Comparison of ENCODE assay signal across 14 mouse cellular contexts in genomic region chr19:24730661-24731060, GRCm38 (mm10). TPM values are rescaled to one million over a fixed set of nuclear protein-coding genes. Genes with fewer than 3 reads are reported as not detected.
DNase-seq lines count a peak whose midpoint lies in the region; ATAC-seq and TF ChIP-seq lines count a peak whose summit lies in the region.
"Had no signal": no experiment of that assay in that cellular context is flagged by ENCODE, and none has a peak within 500 bp of the region (broad histone marks: within the 10 kb centered on the region; RNA-seq: fewer than 3 reads in every experiment).

No protein-coding gene starts in this region.

- no peaks in the 10 kb centered on the region for H3K9me3 ChIP-seq in kidney, embryonic 15.5 days (replicated peaks)
- no peaks in the 10 kb centered on the region for H3K9me3 ChIP-seq in stomach, postnatal 0 days (ENCODE audit: control insufficient read depth, low read length)
- H3K9me3 ChIP-seq: embryonic facial prominence, embryonic 12.5 days; limb, embryonic 12.5 days had no signal

- no peak for TF ChIP-seq POLR2A in kidney, adult 2 months (IDR thresholded peaks at IDR 0.05; ENCODE audit: low read depth, low read length)

- peaks cover 6% of the 10 kb centered on the region; the same call in 1 of the 2 replicates for H3K4me1 ChIP-seq in kidney, adult 2 months (ENCODE audit: control insufficient read depth, insufficient read depth, low read length)
- peaks cover 8% of the 10 kb centered on the region for H3K4me1 ChIP-seq in kidney, embryonic 15.5 days
- H3K4me1 ChIP-seq in stomach, postnatal 0 days (replicated peaks; ENCODE audit: control insufficient read depth, insufficient read depth), result no peaks in the 10 kb centered on the region

- no peaks in the 10 kb centered on the region for H3K27me3 ChIP-seq in kidney, adult 2 months (replicated peaks; ENCODE audit: control insufficient read depth, insufficient read depth, low read length)
- H3K27me3 ChIP-seq in kidney, embryonic 15.5 days, result no peaks in the 10 kb centered on the region
- no peaks in the 10 kb centered on the region for H3K27me3 ChIP-seq in stomach, postnatal 0 days (ENCODE audit: control insufficient read depth, insufficient read depth, low read length)
- H3K27me3 ChIP-seq: embryonic facial prominence, embryonic 12.5 days; limb, embryonic 12.5 days had no signal

- TF ChIP-seq CTCF in kidney, adult 2 months (conservative IDR thresholded peaks at IDR 0.05; ENCODE audit: insufficient read depth, insufficient read length, low read depth, low read length), result no peak
- no peak for TF ChIP-seq CTCF in stomach, postnatal 0 days (IDR thresholded peaks at IDR 0.05; ENCODE audit: low read depth)

- TF ChIP-seq EP300 in stomach, postnatal 0 days (optimal IDR thresholded peaks at IDR 0.05), result no peak

- H3K27ac ChIP-seq in kidney, adult 2 months (ENCODE audit: insufficient read depth, low read depth, low read length), result no peak overlapping the region
- H3K27ac ChIP-seq in kidney, embryonic 15.5 days, result no peak overlapping the region
- H3K27ac ChIP-seq in stomach, postnatal 0 days (replicated peaks), result peak overlapping the region; percentile 56
- H3K27ac ChIP-seq: limb, embryonic 12.5 days had no signal

- 25% methylated on average over 5 of the region's 5 CpGs for WGBS in kidney, adult 2 months
- WGBS in kidney, embryonic 15.5 days, result 41% methylated on average over 5 of the region's 5 CpGs
- 13% methylated on average over 5 of the region's 5 CpGs for WGBS in stomach, postnatal 0 days

- H3K9ac ChIP-seq in kidney, embryonic 15.5 days, result no peak overlapping the region
- H3K9ac ChIP-seq in stomach, postnatal 0 days (ENCODE audit: low read length), result no peak overlapping the region
- H3K9ac ChIP-seq: embryonic facial prominence, embryonic 12.5 days; limb, embryonic 12.5 days had no signal

- no peaks in the 10 kb centered on the region for H3K36me3 ChIP-seq in kidney, adult 2 months (ENCODE audit: control insufficient read depth, insufficient read depth, low read length)
- H3K36me3 ChIP-seq in kidney, embryonic 15.5 days, result no peaks in the 10 kb centered on the region
- H3K36me3 ChIP-seq in stomach, postnatal 0 days (ENCODE audit: control insufficient read depth, insufficient read depth, low read length), result no peaks in the 10 kb centered on the region
- H3K36me3 ChIP-seq: embryonic facial prominence, embryonic 12.5 days; limb, embryonic 12.5 days had no signal

- H3K4me2 ChIP-seq in kidney, embryonic 15.5 days, result no peak overlapping the region
- H3K4me2 ChIP-seq in stomach, postnatal 0 days (replicated peaks; ENCODE audit: low read depth), result no peak overlapping the region
- H3K4me2 ChIP-seq: embryonic facial prominence, embryonic 12.5 days; limb, embryonic 12.5 days had no signal

- peak; percentile 8 for DNase-seq in adrenal gland, postnatal 14 days
- DNase-seq in adrenal gland, postnatal 4 days (ENCODE audit: low spot score in 2 of 2), result no peak
- peak; percentile 21 for DNase-seq in kidney, adult 2 months
- DNase-seq in right cerebral cortex, postnatal 10 days (ENCODE audit: low spot score in 2 of 2), result peak; percentile 40 to 51
- no peak for DNase-seq in right cerebral cortex, postnatal 25 days
- no peak for DNase-seq in stomach, postnatal 0 days (ENCODE audit: low spot score)
- DNase-seq in cerebellum, adult 11-12 months, result no peak
- DNase-seq: adrenal gland, adult 8-10 months; cerebellum, adult 2 months; layer of hippocampus, adult 9-11 months had no signal

- H3K4me3 ChIP-seq in kidney, adult 2 months (ENCODE audit: insufficient read depth, low read depth, low read length), result no peak overlapping the region
- no peak overlapping the region for H3K4me3 ChIP-seq in kidney, embryonic 15.5 days (replicated peaks)
- no peak overlapping the region for H3K4me3 ChIP-seq in stomach, postnatal 0 days (ENCODE audit: low read depth, low read length)
- H3K4me3 ChIP-seq: embryonic facial prominence, embryonic 12.5 days; limb, embryonic 12.5 days had no signal

- no peak for ATAC-seq in kidney, embryonic 15.5 days (replicated peaks; ENCODE audit: low FRiP score)
- no peak for ATAC-seq in stomach, postnatal 0 days (ENCODE audit: low FRiP score, low TSS enrichment)

RNA-seq across cellular contexts. Expression of gene Tmem252, which starts 56.9 kb away (rescaled TPM):
- total RNA-seq in adrenal gland, postnatal 14 days (2021), result 0.30 and 0.33 TPM in 2 replicates
- under 1 TPM; 0.25 to 0.50 TPM for total RNA-seq in adrenal gland, postnatal 4 days (2021)
- 16.0 and 17.4 TPM in 2 replicates for polyA plus RNA-seq in kidney, adult 2 months (2012; rRNA removed)
- polyA plus RNA-seq in kidney, embryonic 15.5 days (2015; fragmentation: Nextera tagmentation; extraction: Ambion mirVana), result 5.8 and 5.9 TPM in 2 replicates
- polyA plus RNA-seq in stomach, postnatal 0 days (2015; fragmentation: Nextera tagmentation; extraction: Ambion mirVana), result 5.8 and 6.1 TPM in 2 replicates
- total RNA-seq: MEL had no signal

Comparison
In these comparisons a context has a peak if more than half of its experiments do, and no peak if none do; other contexts are left out.
1. DNase-seq: peak in adrenal gland, postnatal 14 days (single experiment), kidney, adult 2 months (single experiment) and right cerebral cortex, postnatal 10 days (2 of 2); none in adrenal gland, postnatal 4 days (0 of 2), right cerebral cortex, postnatal 25 days (single experiment), stomach, postnatal 0 days (single experiment) and cerebellum, adult 11-12 months (single experiment).